Mouse (Mus musculus) Muller cell, postnatal 12 days (primary cell): ENCODE results near the gene Coq8a.
A peak's percentile ranks its signal among the peaks of the same experiment; 100 is the strongest.

Experiments
- DNase-seq: peaks from one replicate; pipeline ENCODE4 v3.0.0-alpha.2; 2015; ENCODE audit errors: inconsistent ontology term

The Coq8a gene

GRCm38 (mm10) chr1:180198959-180199714, at the start of gene Coq8a:
Gene Coq8a, minus strand, starts transcription at chr1:180199602.
- no peak for DNase-seq

GRCm38 (mm10) chr1:180248593-180249146, 49.3 kb upstream of the Coq8a start:
- DNase-seq, result no peak

GRCm38 (mm10) chr1:180247901-180248300, 48.5 kb upstream of the Coq8a start:
- no peak for DNase-seq

GRCm38 (mm10) chr1:180245741-180246507, 46.5 kb upstream of the Coq8a start:
- DNase-seq, result no peak

DNA sequence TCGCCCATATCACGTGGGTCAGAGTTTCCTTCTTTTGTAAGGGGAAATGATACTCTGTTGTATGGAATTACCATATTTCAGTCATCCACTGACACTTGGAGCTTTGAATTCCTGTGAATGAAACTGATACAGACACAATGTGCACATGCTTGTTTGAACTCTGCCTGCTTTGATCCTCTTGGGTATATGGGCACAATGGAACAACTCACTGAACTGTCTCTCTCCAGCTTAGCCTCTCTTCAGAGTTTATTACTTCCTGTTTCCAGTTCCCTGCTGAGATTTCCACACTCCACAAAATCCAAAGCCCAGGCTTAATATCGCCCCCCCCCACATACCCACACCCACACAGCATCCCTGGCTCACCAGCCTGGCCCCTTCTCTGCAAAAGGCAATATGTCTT, 32.3 kb upstream of the Coq8a start:
- no peak for DNase-seq

- DNase-seq, result no peak
Measured at GRCm38 (mm10) chr1:180230580-180230979, 31.2 kb upstream of the Coq8a start.

DNA sequence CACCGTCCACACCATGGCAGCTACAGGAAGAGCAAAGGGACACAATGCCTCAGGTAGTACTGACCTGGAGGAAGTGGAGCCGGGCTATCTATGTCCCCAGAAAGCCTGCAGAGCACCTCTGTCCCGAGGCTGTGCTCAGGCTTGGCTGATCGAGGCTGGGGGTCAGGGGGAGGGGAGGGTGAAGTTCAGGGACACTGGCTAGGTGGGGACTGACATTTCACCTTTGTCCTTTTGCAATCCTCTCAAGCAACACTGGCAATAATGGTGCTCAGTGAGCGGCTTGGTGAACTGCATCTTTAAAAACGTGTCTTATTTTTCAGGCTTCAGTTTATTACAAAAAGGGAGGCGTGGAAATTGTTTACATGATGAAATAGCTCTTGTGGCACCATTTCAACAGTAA, 30.5 kb upstream of the Coq8a start:
- DNase-seq, result no peak

DNA sequence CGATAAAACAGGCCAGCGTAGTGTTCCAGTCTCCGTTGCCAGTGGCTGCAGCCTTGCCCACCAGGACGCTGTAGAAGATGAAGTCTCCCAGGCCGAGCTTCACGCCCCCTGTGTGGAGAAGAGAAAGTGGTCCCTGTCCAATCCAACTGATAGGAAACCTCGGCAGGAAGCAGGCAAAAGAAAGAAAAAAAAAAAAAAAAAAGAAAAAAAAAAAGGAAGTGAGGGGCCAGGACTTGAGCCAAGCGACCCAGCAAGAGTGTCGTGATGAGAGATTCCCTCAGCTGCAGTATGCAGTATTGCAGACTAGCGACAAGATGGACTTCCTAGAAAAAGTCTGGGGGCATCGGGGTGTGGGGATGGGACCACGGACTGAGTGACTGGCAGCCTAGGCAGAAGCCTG, 29.5 kb upstream of the Coq8a start:
- DNase-seq, result no peak

GRCm38 (mm10) chr1:180226766-180227165, 27.4 kb upstream of the Coq8a start:
- no peak for DNase-seq

DNA sequence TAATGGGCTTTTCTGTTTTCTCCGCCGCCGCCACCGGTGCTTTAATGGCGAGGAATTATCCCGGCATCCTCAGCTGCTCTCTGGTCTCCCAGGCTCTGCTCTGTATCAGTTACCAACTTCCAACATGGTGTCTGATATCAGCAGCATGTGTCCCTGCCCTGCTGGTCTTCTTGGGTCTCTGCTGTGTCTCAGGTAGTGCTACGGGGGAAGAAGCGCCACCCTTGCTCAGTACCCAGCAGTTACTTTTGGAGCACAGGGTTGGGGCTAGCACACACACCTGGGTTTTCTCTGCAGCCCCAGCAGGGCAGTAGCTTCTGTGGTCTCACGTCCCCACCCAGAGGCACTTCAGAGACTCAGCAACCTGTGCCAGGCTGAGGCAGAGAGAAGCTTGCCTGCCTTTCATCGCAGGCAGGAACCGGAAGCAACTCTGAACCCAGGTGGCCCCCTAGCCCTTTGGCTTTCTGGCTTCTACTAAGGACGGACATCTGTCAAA, 26.9 kb upstream of the Coq8a start:
- no peak for DNase-seq

DNA sequence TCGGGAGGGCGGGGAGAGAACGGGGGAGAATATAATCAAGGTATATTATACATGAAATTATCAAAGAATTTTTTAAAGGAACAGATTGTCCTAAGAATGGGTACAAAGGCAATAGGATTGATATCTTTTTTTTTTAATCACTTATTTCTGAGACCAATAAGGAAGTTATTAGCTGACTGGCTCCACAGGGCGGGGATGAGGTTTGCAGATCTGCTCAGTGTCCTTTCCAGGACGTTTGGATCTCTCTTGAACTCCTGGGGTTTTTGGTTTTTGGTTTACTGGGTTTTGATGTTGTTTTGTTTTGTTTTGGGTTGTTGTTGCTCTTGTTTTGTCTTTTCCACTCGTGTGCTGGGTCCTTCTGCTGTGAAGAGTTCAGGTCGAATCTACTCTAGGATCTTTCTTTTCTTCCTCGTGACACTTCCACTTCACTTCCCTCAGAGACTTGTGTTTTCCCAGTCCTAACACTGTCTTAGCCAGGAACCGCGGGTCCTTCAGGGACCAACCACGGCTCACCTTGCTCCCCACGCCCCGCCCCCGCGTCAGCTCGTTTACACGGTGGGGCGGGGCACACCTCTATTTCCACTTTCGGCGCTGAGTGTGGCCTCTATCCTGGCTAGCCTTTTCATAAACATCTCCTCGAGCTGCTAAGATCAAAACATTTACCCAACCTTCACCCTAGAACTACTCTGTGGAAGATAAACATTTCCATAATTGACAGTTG, 26.3 kb upstream of the Coq8a start:
- DNase-seq, result peak; percentile 78

GRCm38 (mm10) chr1:180222007-180222406, 22.6 kb upstream of the Coq8a start:
- DNase-seq, result no peak

- DNase-seq, result no peak
Measured at GRCm38 (mm10) chr1:180220791-180221542, 21.6 kb upstream of the Coq8a start.

- DNase-seq, result no peak
Measured at GRCm38 (mm10) chr1:180216541-180217276, 17.3 kb upstream of the Coq8a start.

DNA sequence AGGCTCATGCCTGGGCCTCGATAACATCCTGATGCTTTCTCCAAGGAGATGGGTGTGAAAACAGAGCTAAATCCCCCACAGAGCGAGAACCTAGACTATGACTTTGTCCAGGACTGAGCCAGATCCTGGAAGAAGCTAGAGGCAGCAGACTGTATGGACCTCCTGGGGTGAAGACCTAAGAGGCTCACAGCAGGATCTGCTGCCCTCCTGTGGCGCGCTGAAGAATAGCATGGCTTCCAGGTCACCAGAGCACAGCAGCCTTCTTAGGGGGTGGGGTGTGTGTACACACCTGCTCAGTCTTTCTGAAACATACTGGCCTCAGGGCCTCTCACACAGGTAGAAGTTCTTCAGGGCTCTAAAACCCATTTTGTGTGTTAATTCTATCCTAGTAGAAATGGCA, 15.6 kb upstream of the Coq8a start:
- peak; percentile 48 for DNase-seq

DNA sequence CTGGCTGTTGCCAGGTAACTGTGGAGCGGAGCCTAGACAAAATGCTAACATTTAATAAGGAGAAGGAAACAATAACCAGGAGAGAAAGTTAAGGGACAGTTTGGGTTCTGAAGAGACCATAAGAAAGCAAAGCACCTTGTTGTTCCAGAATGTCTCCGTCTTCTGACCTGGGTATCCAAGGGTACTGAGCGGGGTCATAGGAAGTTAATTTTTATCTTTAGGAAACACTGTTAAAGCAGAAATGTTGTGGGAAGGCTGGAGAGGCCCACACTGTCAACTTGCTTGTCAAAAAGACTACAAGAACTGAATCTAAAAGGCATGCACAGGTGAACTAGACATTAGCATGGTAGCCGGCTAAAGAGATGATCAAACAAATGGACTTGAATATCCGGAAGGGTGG, 13.5 kb upstream of the Coq8a start:
- DNase-seq, result no peak

GRCm38 (mm10) chr1:180210781-180211271, 11.4 kb upstream of the Coq8a start:
- no peak for DNase-seq

DNA sequence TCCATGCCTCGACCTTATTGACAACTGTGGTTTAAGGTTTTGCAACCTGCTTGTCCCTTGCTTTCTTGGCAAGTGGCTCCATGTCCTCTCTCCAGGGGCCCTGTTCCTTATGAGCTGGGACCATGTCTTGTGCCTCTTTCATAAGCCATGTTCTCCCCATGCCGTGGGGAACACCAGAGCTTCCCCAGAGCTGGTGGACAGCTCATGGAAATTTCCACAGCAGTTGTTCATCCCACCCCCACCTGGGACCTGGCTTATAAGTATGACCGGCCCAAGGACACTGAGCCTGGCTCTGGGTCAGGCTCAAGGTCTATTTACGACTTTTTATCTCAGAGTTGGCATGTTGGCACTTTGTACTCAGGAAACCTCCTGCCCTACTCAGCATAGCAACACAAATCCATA, 10.6 kb upstream of the Coq8a start:
- no peak for DNase-seq

- DNase-seq, result no peak
Measured at GRCm38 (mm10) chr1:180208370-180208769, 9.0 kb upstream of the Coq8a start.

DNA sequence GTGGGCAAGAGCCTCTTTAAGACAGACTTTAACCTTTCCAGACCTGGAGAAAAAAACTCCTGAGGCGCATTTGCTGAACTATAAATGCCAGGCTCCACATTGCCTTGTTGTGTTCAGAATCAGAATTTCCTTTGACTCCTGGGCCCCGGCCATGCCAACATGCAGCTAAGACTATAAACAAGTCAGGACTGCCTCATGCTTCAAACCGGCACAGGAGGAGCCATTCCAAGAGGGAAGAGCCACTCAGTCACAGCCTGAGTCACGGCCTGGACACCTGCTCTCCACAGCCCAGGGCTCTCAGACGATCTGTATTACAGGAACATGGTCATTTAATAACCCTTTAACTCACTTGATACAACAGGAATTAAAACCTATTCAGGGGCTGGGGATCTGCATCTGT, 1.3 kb upstream of the Coq8a start:
- no peak for DNase-seq

- DNase-seq, result no peak
Measured at GRCm38 (mm10) chr1:180199715-180200050, 281 bp upstream of the Coq8a start.
